Mouse (Mus musculus) cortical plate, adult 2 months (tissue): ENCODE results near the gene Dok4.

ENCODE experiments used
- CTCF ChIP-seq: fragments of 200-500 bp; IDR thresholded peaks from 2 replicates; pipeline ENCODE4 v1.5.1; 2011; ENCODE audit warnings: mild to moderate bottlenecking, control low read depth, low read length; ENCODE audit not compliant: insufficient read depth; ENCODE audit errors: extremely low read depth
- POLR2A ChIP-seq: fragments of 200-500 bp; IDR thresholded peaks from 2 replicates; pipeline ENCODE4 v1.6.1; 2011; ENCODE audit warnings: mild to moderate bottlenecking, low read length, control low read depth; ENCODE audit not compliant: insufficient read depth; ENCODE audit errors: extremely low read depth

DNA sequence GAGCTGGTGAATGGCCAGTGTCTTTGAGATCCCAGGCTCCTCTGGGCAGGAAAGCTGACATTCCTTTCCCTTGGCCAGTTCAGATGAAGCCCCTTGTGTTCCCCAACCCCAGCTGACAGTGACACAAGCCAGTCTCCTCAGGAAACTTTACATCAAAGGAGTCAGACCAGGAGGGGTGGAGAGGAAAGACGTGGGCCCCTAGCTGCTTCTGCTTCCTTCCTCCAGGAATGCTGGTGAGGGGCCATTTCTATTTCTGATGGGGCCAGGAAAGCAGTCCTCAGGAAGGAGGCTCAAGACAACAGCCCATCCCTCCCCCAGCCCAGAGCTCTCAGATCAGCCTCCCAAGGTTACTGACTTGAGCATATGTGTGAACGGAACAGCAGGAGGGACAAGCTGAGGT is 16.8 kb upstream of the Dok4 start:
- TF ChIP-seq CTCF (no peak), POLR2A (no peak)
